Mouse (Mus musculus) thymus, adult 2 months (tissue): ENCODE data around the gene Ppp2r2c. TPM values are rescaled to one million over a fixed set of nuclear protein-coding genes. Genes with fewer than 3 reads are reported as not detected.
A peak's percentile ranks its signal among the peaks of the same experiment; 100 is the strongest.

Experiments used
- DNase-seq: peaks from one replicate; pipeline ENCODE4 v3.0.0; 2021
- H3K27ac ChIP-seq: fragments of 200-500 bp; 2 replicates; pipeline ENCODE4 v1.5.1; 2012; ENCODE audit warnings: low read length, control low read depth; ENCODE audit not compliant: control insufficient read depth, insufficient read depth
- H3K27me3 ChIP-seq: fragments of 200-500 bp; 2 replicates; pipeline ENCODE4 v1.6.1; 2012; ENCODE audit warnings: mild to moderate bottlenecking, low read length, moderate library complexity, mixed read lengths; ENCODE audit not compliant: control insufficient read depth, insufficient read depth
- H3K36me3 ChIP-seq: fragments of 200-500 bp; 2 replicates; pipeline ENCODE4 v1.6.1; 2012; ENCODE audit warnings: mild to moderate bottlenecking, low read length, moderate library complexity; ENCODE audit not compliant: control insufficient read depth, insufficient read depth
- H3K4me1 ChIP-seq: fragments of 200-500 bp; replicated peaks from 2 replicates; pipeline ENCODE4 v1.6.1; 2012; ENCODE audit warnings: low read length; ENCODE audit not compliant: control insufficient read depth, insufficient read depth
- H3K4me3 ChIP-seq: fragments of 200-500 bp; 2 replicates; pipeline ENCODE4 v1.5.1; 2012; ENCODE audit warnings: mild to moderate bottlenecking, low read length, control low read depth, moderate library complexity; ENCODE audit not compliant: control insufficient read depth, insufficient read depth
- CTCF ChIP-seq: fragments of 200-500 bp; IDR thresholded peaks from 2 replicates; pipeline ENCODE4 v1.5.1; 2012; ENCODE audit warnings: mild to moderate bottlenecking, control low read depth, low read length, moderate library complexity, borderline replicate concordance; ENCODE audit not compliant: control insufficient read depth, poor library complexity, insufficient read depth; ENCODE audit errors: extremely low read depth
- POLR2A ChIP-seq: fragments of 200-500 bp; IDR thresholded peaks from 2 replicates; pipeline ENCODE4 v1.6.1; 2012; ENCODE audit warnings: mild to moderate bottlenecking, low read length, control low read depth, moderate library complexity; ENCODE audit not compliant: control insufficient read depth, poor library complexity, insufficient read depth; ENCODE audit errors: extremely low read depth
- WGBS: fragments of 180-500 bp; shearing (Covaris S2); methylation state at CpG from one replicate; pipeline ENCODE4 v1.1.7; 2018; 5-methylcytosine and 5-hydroxymethylcytosine counted together
- polyA plus RNA-seq: library from polyadenylated mRNA; depleted of rRNA; stranded (reverse); fragments of >200 nt; gene quantifications from 2 replicates; pipeline ENCODE4 v1.2.3, GENCODE M21; 2012

Gene Ppp2r2c
- polyA plus RNA-seq, 1 experiment, result 0.16 TPM

DNA sequence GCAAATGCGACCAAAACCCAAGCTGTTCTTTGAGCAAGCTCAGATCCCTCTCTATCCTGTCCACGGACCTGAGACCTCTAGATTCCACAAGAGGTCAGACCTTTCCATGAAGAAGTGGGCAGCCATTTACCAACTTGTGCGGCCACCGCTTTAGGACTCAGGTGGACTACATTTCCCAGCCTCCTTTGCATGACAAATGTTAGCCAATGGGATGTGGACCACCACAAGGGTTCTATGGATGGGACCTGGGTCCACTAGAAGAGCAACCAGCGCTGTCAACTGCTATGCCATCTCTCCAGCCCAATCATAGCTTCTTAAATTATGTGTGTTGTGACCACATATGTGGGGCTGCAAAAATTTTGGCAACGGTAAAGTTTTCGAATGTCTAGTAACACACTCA is 37.0 kb upstream of the Ppp2r2c start:
- no peak overlapping the region for H3K4me3 ChIP-seq

DNA sequence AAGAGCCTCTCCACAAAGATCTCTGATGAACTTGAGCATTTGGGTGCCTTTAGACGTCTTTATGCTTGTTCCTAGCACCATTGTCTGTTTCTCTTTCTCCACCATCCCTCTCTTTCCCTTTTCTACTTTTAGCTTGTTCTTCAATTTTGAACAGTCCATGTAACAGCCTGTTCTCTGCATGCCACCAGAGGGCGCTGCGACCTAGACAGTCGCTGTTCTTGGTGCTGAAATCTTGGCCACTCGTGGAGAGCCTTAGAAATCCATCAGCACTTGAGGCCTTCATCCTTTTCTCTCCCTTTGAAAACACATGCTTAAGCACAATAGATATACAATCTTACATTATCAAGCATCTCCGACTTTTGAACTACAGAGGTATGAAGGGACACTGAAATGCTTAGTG is 32.4 kb upstream of the Ppp2r2c start:
- H3K27me3 ChIP-seq, result no peaks in the 10 kb centered on the region
- TF ChIP-seq POLR2A, result no peak
- TF ChIP-seq CTCF, result peak; percentile 75; the same call in 1 of the 2 replicates
- peak; percentile 63 for DNase-seq
- H3K36me3 ChIP-seq, result no peaks in the 10 kb centered on the region
- peaks cover 4% of the 10 kb centered on the region for H3K4me1 ChIP-seq
- no peak overlapping the region for H3K27ac ChIP-seq
- no peak overlapping the region for H3K4me3 ChIP-seq
- 2% methylated on average over 6 of the region's 6 CpGs for WGBS

More for the DNA sequence above, 37.0 kb upstream of the Ppp2r2c start:
- peaks cover 14% of the 10 kb centered on the region for H3K4me1 ChIP-seq
- H3K27ac ChIP-seq, result no peak overlapping the region
- H3K27me3 ChIP-seq, result no peaks in the 10 kb centered on the region
- TF ChIP-seq POLR2A, result no peak
- no peak for TF ChIP-seq CTCF
- no peaks in the 10 kb centered on the region for H3K36me3 ChIP-seq
- no peak for DNase-seq
- WGBS, result 67% methylated on average over 7 of the region's 7 CpGs

DNA sequence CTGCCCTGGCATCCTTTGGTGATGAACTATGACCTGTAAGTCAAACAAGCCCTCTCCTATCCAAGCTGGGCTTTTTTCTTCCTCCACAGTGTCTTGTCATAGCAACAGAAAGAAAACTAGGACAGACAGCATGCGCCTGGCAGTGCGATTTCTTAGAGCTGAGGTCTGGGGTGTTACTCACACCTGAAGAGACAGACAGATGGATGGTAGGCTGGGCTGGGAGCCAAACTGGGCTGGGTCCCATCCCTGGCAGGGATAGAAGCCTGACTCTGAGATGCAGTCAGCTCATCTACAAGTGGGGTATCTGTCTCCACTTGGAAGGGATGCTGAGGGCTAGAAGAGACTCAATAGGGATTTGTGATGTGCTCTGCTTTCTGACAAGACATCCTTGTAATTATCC is 29.3 kb upstream of the Ppp2r2c start:
- Histone ChIP-seq H3K27me3 (no peaks in the 10 kb centered on the region), H3K27ac (no peak overlapping the region), H3K4me1 (no peaks in the 10 kb centered on the region), H3K4me3 (no peak overlapping the region), H3K36me3 (no peaks in the 10 kb centered on the region)
- WGBS, result 87% methylated on average over 2 of the region's 2 CpGs
- no peak for DNase-seq
- TF ChIP-seq CTCF (no peak), POLR2A (no peak)

- H3K4me1 ChIP-seq, result no peaks in the 10 kb centered on the region
- no peak overlapping the region for H3K27ac ChIP-seq
- no peak overlapping the region for H3K4me3 ChIP-seq
- no peak for DNase-seq
- H3K27me3 ChIP-seq, result no peaks in the 10 kb centered on the region
- WGBS, result 83% methylated on average over 8 of the region's 8 CpGs
- no peaks in the 10 kb centered on the region for H3K36me3 ChIP-seq
- TF ChIP-seq CTCF, result no peak
- no peak for TF ChIP-seq POLR2A
Observed at GRCm38 (mm10) chr5:36839602-36840001, 28.7 kb upstream of the Ppp2r2c start.

DNA sequence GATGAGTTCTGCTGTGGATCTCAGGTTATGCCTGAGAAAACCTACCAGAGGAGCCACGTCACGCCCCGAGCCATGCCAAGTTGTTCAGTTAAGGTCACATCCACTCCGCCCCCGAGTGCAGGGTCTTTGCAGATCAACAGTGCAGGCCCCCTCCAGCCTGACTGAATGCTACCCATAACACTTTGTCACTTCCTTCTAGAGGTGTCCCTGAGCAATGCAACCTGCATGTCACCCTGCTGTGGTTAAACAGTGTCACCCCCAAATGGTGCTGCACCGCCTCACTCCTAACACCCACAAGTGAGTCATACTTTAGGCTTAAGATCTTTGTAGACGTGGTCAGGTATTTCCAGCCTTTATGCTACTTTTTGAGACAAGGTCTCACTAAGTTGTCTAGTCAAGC is 28.2 kb upstream of the Ppp2r2c start:
- TF ChIP-seq CTCF, result no peak
- TF ChIP-seq POLR2A, result no peak
- H3K4me3 ChIP-seq, result no peak overlapping the region
- H3K36me3 ChIP-seq, result no peaks in the 10 kb centered on the region
- no peak for DNase-seq
- WGBS, result 77% methylated on average over 7 of the region's 7 CpGs
- no peak overlapping the region for H3K27ac ChIP-seq
- H3K4me1 ChIP-seq, result no peaks in the 10 kb centered on the region
- H3K27me3 ChIP-seq, result no peaks in the 10 kb centered on the region

DNA sequence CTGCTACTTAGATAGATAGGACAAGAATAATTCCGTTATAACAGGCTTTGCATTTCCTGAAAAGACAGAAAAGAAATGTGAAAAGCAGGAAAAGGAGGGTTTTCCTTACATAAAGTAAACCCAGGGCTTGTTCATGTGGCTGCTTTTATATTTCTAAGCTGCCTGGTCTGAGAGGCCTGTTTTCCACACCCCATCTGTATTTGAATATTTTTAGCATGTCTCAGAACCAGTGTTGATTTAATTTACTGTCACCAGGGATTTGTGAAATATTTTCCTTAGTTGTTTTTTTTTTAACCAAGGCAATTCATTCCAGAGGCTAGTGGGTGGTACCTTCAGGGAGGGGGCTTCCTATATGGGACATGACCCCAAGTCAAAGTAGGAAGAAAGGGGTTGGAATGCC is 26.6 kb upstream of the Ppp2r2c start:
- Histone ChIP-seq H3K27me3 (no peaks in the 10 kb centered on the region), H3K4me3 (no peak overlapping the region), H3K4me1 (peaks cover 8% of the 10 kb centered on the region), H3K27ac (no peak overlapping the region), H3K36me3 (no peaks in the 10 kb centered on the region)
- 74% methylated on average over 1 of the region's 1 CpGs for WGBS
- DNase-seq, result no peak
- TF ChIP-seq CTCF, result no peak
- no peak for TF ChIP-seq POLR2A

- Histone ChIP-seq H3K27ac (no peak overlapping the region), H3K4me1 (peaks cover 8% of the 10 kb centered on the region), H3K27me3 (no peaks in the 10 kb centered on the region), H3K4me3 (no peak overlapping the region), H3K36me3 (no peaks in the 10 kb centered on the region)
- TF ChIP-seq CTCF, result no peak
- TF ChIP-seq POLR2A, result no peak
- no peak for DNase-seq
- 71% methylated on average over 10 of the region's 10 CpGs for WGBS
Observed at GRCm38 (mm10) chr5:36844490-36844889, 23.8 kb upstream of the Ppp2r2c start.
